Mouse (Mus musculus) cerebellum, postnatal 14 days (tissue): ENCODE measurements around the gene Adssl1.

ENCODE experiments used
- DNase-seq, 2 experiments: peaks; one replicate each; pipeline ENCODE4 v3.0.0; 2021; ENCODE audit warnings: mixed read lengths in 2 of 2

Gene Adssl1

GRCm38 (mm10) chr12:112679027-112679996, 59.5 kb downstream of the Adssl1 start:
- peak; percentile 31 to 48 for DNase-seq

GRCm38 (mm10) chr12:112683351-112683750, 63.5 kb downstream of the Adssl1 start:
- peak in 1 of 2 experiments; percentile 37 for DNase-seq

GRCm38 (mm10) chr12:112688458-112688857, 68.6 kb downstream of the Adssl1 start:
- DNase-seq, result no peak
